Mouse (Mus musculus): ENCODE results near the gene Gtf2h2.
"Not testable (repeated sequence)": the region's sequence is repeated elsewhere in the genome, so short reads cannot be mapped to it uniquely, and the experiment has no call there.

Gene Gtf2h2

DNA sequence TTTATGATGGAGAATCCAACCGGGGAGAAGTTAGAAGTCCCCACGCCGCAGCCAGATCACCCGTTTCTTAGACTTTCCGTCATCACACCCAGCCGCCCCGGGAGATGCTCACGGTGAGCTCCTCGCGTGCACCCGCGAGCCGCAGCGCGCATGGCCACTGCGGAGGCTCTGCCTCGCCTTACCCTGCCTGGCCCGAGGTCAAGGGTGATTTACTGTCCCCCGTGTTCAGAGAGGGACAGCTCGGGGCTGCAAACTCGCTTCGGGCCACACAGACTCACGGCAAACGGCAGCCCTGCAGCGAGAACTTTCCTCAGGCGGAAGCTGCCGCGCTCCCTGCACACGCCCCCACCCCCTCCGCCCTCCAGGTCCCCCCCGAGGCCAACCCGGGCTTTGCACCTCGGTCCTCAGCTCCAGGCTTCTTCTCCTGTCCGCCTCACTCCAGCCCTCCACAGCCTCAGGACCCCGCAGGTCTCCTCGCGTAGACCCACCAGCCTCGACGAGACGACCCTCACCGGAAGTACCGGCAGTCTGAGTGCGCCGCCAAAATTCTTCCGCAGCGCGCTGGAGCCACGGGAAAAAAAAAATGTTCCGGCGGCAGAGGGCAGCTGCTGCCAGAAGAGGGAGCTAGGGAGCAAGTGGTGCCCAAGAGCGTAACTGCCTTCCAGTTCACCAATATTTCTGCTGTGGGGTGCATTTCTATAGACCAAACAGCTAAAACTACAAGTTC lies at the start of gene Gtf2h2:
Gene Gtf2h2, minus strand, starts transcription at position 519 of the 727 bp plus-strand sequence.
- ATAC-seq (ENCODE audit: low TSS enrichment), result peak; percentile 88

DNA sequence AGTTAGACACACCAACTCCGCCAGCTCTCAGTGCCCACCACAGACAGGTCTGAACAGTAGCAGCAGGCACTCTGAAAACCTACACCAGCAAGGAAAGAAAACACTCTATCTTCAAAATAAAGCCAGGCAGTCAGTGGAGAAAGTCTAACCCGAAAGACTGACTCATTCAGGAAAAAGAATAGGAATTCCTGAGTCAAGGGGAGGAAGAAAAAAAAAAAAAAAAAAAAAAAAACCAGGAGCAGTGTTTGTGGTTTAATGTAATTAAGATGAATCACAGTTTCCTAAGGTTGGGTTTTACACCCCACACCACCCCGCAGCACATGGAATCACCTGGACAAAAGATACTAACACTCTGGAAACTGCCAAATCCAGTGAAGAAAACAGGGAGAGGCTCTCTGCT lies 43.8 kb upstream of the Gtf2h2 start:
- ATAC-seq (ENCODE audit: low TSS enrichment), result no peak

DNA sequence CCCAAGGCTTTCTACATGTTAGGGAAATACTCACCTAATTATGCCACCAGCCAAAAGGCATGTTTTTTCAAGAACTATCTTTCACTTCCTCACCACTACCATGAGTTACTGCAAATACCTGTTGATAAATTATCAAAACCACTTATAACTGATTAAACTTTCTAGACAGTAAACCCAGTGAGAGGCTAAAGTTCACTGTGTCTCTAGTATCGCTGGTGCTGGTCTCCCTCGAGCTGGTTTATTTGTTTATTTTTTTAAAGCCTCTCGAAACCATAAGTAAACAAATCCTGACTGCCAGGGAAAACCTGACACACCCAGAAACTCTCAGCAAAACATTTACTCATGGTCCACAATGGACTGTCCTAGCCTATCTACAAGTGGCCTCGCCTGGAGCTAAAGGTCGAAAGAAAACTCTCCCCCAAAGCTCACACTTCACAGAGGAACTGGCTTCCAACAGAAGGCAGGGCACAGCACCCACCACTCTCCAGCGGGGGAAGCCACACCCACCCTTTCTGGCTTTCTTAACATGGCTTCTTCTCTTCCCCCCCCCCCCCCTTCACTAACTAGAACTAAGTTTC lies 40.5 kb upstream of the Gtf2h2 start:
- ATAC-seq (ENCODE audit: low TSS enrichment), result no peak

DNA sequence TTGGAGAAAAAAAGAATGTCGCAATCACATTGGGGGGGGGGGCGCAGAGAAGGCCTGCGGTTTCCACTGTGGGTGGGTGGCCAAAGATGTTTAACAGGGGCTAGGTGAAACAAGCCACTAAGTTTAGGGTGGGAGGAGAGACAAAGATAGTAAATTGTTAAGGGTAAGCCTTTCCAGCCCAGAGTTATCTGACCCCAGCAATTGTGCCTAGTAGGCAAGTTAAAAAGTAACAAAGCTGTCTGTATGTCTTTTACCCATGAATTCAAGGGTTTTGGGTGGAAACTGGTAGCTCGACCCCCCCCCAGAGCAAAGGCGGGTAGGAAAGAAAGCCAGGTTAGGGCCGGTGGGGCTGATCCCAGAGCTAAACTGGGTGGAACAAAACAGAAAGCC lies 34.3 kb upstream of the Gtf2h2 start:
- no peak for ATAC-seq (ENCODE audit: low TSS enrichment)

DNA sequence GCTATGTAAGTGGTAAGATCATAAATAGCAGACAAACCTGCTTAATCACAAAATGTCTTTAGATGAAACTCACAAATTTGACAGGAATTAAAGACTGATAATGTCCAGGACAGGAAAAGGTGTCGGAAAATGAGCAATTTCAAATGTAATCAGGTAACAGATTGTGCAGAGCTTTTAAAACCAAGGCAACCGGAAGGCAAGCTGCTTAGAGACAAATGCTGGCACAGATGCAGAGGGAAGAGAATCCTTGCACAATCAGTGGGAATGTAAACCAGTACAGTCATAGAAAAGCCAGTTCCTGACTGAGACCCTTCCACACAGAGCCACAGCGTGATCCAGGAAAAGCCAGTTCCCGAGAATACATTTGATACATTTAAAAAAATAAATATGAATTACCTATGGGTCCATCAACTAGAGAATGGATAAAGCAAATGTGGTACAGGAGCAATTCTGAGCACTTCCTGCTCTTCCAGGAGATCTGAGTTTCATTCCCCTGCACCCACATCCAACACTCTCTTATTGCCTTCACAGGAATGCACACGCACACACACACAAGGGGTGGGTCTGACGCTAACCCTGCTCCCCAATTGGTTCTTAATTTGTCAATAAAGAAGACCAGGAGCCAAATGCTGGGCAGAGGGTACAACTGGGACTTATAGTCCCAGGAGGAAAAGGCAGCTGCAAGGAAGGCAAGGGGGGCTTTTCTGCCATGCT lies 33.7 kb upstream of the Gtf2h2 start:
- ATAC-seq (ENCODE audit: low TSS enrichment), result peak; percentile 55; the same call in 1 of the 2 replicates

DNA sequence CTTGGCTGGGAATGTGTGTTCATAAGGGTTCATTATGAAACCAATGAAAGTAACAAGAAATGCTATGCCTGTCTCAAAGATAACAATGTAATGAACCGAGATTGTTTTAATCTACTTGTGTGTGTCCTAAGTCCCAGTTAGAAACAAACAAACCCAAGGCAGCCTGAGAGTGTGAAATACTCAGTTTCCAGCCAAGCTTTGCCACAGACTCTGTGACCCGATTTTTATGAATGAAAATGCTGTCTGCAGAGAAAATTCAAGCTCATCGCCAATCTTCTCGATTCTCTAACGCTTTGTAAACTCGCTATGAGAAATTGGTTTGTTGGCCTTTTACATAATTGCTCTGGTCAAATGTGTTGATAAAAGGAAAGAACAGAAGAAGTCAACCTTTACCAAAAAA lies 32.5 kb upstream of the Gtf2h2 start:
- ATAC-seq (ENCODE audit: low TSS enrichment), result no peak; the same call in 1 of the 2 replicates

DNA sequence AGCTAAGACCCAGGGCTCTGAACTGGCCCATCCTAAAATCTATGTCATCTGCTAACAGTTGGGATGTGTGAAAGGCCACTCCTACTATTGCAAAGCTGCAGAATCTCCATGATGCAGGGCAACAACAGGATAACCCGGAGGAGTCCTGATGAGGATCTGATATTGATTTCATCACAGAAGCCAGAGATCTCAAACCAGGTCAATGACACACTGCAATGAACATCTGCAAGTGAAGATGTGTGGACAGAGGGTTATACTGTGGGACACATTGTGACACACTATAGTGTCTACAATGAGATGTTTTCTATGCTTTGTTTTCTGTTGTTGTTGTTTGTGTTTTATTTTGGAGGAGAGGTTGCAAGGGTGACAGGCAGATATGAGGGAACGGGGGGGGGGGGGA lies 31.3 kb upstream of the Gtf2h2 start:
- no peak for ATAC-seq (ENCODE audit: low TSS enrichment)

DNA sequence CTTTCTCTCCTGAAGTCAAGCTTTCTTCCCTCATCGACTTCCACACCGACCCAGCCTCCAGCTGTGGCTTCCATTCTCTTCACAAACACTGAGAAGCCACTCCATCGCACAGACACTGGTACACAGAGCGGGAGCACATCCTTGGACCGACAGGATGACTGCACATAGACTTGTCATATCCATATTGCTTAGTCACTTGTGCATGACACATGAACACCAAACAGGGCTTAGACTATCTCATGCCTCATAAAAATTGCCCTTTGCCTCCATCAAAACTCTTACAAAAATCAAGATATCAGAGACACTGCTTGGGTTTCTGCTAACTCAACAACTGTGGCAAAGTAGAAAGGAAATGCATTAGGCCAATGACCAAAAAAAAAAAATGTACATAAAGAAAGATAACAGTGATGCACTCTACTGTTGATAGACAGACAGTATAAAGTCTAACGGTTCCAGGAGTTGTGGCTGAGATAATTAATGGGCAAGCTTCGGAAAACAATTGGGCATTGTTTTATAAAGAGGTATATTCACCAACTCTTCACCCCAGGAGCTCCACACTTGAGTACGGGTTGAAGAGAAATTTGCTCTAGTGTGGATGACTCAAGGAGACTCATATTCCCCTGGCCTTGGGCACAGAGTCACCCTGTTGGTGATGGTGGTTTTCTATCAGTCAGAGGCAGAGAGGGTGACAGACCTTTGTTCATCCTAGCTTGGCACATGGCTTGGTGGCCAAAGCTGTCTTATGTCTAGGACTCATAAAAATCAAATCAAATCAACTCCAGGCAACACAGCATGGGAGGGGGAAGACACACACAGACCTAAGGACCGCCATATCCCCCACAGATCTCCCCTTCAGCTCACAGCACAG lies 29.6 kb upstream of the Gtf2h2 start:
- no peak for ATAC-seq (ENCODE audit: low TSS enrichment)

DNA sequence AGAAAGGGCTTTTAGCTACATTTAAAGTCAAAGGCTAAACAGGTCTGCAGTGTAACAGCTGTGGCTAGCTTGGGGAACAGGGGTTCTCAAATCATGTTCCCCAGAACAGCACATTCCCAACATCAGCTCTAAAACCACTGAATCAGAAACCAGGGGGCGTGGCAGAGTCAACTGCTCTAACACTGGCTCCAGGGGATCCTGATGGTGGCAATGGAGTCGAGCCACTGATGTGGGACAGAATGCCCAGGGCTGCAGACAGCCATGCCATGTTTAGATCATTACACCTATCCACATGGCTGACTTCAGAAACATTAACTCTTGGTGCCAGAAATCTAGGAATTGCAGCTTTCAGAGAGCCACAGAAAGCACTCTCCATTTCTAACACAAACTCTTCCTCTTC lies 26.8 kb upstream of the Gtf2h2 start:
- no peak for ATAC-seq (ENCODE audit: low TSS enrichment)

DNA sequence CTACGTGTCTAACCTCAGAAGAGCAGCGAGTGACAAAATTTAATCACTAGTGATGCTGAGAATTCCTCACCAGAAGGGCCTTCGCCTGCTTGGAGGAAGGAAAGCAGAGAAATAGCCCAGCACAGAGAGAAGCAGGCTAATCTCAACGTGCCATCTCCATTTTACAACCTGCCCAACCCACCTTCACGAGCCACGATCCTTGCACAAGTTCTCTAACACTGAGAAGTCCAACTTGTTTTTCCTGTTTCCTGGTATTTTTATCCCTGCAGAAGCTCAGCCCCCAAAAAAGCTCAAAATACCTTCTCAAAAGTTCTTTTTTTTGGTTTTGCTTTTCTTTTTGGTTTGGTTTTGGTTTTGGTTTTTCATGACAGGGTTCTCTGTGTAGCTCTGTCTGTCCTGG lies 25.8 kb upstream of the Gtf2h2 start:
- ATAC-seq (ENCODE audit: low TSS enrichment), result no peak

DNA sequence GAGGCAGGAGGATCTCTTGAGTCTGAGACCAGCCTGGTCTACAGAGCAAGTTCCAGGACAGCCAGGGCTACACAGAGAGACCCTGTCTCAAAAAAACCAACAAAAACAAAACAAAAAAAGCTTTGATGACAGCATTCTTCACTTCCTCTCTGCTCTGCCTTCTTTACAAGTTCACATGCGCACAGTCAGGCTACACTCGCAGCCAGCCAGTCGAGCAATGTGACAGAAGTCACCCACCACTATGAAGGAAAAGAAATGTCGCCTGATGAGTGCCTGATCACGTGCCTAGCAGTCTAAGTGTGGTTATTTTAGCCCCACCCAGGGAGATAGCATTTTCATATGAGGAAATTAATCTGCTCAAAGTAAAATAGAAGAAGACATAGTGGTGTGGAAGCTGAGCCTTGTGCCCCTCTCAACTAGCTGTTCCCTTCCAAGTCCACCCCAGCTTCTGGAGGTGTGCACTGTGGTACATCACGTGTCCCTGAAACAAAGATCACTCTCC lies 25.3 kb upstream of the Gtf2h2 start:
- no peak for ATAC-seq (ENCODE audit: low TSS enrichment)

DNA sequence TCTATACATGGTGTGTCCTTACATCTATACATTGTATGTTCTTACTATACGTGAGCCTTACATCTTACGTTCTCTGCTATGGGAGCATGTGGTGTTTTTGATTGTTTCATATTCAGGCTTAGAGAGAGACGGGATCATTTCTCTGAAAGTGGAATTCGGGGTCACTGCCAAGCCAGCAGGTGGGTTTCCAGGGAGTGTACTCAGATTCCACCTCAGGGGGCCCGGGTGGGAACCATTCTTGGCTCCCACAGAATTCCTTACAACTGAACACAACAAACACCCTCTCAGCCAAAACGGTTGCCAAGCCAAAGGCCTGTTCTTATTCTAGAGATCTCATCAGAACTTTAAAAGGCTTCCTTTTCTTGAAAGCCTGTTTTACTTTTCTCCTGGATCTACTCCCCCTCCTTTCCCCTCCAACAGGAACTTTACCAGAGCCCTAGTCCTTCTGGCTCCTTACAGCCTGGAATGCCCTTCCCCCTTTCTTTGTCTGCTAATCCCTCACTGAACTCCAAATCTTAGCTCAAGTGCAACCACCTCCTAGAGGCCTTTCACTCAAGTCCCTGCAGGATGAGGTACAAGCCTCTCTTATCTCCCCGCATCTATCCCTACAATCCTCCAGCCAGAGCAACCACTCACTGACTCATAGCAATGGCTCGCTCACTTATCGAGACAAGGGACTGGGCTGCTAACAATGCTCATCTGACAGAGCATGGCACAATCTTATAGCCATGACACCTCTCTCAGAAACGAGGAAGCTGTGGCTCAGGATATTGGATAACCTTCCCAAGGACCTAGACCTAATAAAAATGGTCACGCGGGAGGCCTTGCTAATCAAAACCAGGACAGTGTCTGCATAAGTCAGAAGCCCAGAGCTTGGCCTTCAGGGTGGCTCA lies 24.1 kb upstream of the Gtf2h2 start:
- no peak for ATAC-seq (ENCODE audit: low TSS enrichment)

DNA sequence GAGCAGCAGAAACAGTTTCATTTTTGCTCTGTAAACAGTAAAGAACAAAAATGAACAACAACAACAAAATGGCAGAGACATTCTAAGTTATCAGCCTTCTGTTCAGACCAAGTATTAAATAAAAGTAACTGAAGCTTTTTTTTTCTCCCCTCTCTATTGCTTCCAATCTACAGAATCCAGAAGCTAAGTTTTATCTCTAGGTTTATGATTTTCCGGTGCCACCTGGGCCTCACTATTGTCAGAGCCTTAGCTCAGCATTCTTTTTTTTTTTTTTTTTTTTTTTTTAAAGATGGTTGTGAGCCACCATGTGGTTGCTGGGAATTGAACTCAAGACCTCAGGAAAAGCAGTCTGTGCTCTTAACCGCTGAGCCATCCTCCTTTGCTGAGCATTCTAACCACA lies 20.4 kb upstream of the Gtf2h2 start:
- ATAC-seq (ENCODE audit: low TSS enrichment), result no peak

DNA sequence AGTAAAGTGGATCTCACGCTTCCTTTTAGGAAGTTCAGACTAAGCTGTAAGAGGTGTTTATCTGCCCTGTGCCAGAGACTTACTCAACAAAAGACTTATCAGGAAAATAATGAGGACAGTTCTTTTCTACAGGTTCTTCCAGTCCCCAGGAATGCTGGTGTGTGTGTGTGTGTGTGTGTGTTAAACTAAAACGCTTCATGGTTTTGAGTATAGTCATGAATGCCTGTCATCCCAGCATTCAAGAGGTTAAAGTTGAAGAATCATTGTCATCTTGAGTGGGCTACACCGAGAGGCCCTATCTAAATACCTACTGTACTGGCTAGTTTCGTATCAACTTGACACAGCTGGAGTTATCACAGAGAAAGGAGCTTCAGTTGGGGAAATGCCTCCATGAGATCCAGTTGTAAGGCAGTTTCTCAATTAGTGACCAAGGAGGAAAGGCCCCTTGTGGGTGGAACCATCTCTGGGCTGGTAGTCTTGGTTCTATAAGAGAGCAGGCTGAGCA lies 19.5 kb upstream of the Gtf2h2 start:
- ATAC-seq (ENCODE audit: low TSS enrichment), result no peak

DNA sequence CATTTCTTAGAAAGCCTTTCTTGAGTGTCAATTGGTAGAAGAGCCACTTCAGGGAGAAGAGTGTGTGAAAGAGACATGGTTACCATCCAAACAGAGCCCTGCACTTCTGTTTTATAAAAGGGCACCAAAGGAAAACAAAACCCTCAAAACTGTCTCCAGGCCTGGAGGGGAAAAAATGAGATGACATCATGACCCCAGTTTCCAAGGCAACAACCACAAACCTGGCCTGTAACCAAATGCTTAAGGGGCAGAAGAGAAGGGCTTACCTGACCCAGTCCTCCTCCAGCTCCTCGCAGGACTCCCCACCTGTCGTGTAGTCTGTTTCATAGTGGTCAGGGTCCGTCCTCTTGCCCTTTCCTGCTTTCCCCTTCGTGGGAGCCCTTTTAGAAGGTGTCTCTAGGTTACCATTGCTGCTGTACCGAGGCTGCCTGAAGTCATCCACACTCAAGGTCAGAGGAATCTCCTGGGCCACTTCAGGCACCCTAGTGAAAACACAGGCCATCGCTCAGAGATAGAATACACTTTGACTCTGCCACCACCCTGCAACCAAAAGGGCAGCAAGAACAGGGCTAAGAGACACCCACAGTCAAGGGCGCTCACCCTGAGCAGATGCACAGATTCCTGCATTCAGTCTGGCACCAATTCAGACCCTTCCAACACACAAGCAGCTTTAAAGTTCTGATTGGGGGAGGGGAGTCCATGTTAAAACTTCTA lies 18.9 kb upstream of the Gtf2h2 start:
- ATAC-seq (ENCODE audit: low TSS enrichment), result no peak

DNA sequence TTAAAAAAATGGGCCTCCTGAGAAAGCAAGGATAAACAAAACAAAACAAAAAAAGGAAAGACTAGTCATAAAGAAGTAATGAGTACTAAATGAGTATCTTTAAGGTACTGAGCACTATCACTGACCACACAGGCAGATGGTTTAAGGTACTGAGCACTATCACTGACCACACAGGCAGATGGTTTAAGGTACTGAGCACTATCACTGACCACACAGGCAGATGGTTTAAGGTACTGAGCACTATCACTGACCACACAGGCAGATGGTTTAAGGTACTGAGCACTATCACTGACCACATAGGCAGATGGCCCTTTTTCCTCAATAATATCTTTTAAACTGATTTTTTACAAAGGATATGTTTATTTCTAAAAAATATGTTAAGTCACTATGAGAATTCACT lies 7.2 kb upstream of the Gtf2h2 start:
- not testable (repeated sequence) for ATAC-seq (ENCODE audit: low TSS enrichment)

DNA sequence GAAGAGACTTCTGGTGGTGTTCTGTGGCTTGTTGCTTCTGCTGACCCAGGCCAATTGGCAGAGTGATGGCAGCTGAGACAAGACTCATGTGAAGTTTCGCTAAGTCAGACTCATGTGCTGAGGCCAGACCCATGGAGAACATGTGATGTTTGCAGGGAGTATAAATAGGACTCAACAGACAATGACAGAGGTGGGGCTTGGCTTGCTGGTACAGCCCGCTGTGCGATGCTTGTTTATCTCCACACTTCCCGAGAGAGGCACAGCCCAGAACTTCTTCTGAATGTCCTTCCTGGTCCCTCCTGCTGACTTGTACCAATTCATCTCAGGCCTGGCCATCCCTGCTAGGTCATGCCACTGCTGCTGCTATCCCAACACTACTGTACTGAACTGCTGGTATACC lies 3.0 kb upstream of the Gtf2h2 start:
- ATAC-seq (ENCODE audit: low TSS enrichment), result no peak

DNA sequence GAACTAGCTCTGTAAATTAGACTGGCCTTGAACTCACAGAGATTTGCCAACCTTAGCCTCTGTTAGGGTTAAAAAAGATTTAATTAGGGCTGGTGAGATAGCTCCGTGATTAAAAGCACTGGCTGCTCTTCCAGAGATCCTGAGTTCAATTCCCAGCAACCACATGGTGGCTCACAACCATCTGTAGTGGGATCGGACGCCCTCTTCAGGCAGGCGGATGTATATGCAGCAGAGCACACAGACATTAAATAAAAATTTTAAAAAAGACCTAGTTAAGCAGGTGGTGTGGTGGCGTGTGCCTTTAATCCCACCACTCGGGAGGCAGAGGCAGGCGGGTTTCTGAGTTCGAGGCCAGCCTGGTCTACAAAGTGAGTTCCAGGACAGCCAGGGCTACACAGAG lies 2.0 kb upstream of the Gtf2h2 start:
- not testable (repeated sequence) for ATAC-seq (ENCODE audit: low TSS enrichment)

DNA sequence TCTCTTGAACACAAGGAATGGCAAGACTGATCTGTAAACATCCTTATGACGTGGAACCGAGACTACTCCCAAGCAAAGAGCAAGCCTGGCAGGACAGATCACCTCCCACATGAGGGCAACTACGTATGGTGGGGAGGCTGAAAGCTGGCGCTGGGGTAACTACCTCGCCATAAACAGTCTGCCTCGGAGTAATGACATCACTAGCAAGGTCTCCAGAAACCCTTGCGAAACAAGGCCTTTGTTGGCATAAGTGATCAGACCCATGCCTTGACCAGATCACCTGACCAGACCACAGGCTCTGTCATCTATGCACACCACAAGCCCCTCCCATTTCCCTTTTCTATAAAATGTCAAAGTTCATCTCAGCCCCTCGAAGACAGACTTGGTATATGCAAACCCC lies 934 bp upstream of the Gtf2h2 start:
- ATAC-seq (ENCODE audit: low TSS enrichment), result no peak

DNA sequence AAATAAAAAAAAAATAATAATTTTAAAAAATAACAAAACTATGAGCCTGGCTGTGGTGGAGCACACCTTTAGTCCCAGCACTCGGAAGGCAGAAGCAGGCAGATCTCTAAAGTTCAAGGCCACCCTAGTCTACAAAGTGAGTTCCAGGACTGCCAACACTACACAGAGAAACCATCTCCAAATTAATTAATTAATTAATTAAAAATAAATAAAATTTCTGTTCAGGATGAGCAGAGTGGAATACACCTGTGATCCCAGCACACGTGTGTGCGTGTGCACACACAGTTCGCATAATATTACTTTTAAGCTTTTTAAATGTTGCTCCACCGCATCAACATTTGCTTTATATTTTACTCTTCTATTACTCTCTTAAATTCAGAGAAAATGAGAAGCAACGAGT lies 756 bp downstream of the Gtf2h2 start:
- no peak for ATAC-seq (ENCODE audit: low TSS enrichment)

All from frontal cortex, adult (tissue).